Mouse (Mus musculus) E14TG2a.4 (cell line): ENCODE results near the gene Sectm1b.

Experiments used
- H3K27me3 ChIP-seq: 2 replicates; pipeline ENCODE4 v1.6.1; 2014; ENCODE audit warnings: low read length, control low read depth; ENCODE audit not compliant: insufficient read depth
- H3K36me3 ChIP-seq: 2 replicates; pipeline ENCODE4 v1.6.1; 2014; ENCODE audit warnings: low read length, control low read depth; ENCODE audit not compliant: insufficient read depth
- H3K4me1 ChIP-seq: replicated peaks from 2 replicates; pipeline ENCODE4 v1.6.1; 2014; ENCODE audit warnings: low read depth, low read length, control low read depth
- H3K4me3 ChIP-seq: replicated peaks from 2 replicates; pipeline ENCODE4 v1.5.1; 2014; ENCODE audit warnings: mild to moderate bottlenecking, low read length
- H3K9me3 ChIP-seq: 2 replicates; pipeline ENCODE4 v1.6.1; 2014; ENCODE audit warnings: low read length, control low read depth
- CTCF ChIP-seq: conservative IDR thresholded peaks from 2 replicates; pipeline ENCODE4 v1.5.1; 2014; ENCODE audit warnings: low read length
- NANOG ChIP-seq: IDR thresholded peaks from 2 replicates; pipeline ENCODE4 v1.6.1; 2014; ENCODE audit warnings: borderline replicate concordance, low read length, mixed read lengths
- POU5F1 ChIP-seq: IDR thresholded peaks from 2 replicates; pipeline ENCODE4 v1.6.1; 2014; ENCODE audit warnings: low read length, borderline replicate concordance

Sectm1b gene

DNA sequence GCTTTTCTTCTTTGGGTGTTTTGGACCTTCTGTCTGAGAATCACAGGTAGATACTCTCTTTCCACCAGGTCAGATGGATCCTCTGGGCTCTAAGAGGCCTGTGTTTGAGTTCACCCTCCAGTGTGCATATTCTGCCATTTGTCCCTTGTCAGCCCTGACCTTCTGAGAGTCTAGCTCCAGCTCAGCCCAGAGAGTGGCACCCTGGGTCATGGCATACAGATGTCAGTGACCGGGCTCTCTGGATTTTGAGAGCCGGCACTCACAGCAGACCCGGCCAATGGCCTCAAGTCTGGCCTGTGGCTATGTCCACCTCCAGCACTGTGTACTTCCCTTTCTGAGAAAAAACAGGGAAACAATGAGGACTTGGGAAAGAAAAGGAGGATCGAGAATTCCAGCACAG lies 3.9 kb downstream of the Sectm1b start:
- H3K4me1 ChIP-seq, result no peaks in the 10 kb centered on the region
- H3K4me3 ChIP-seq, result no peak overlapping the region
- H3K27me3 ChIP-seq, result peaks cover 6% of the 10 kb centered on the region
- no peak for TF ChIP-seq CTCF
- H3K36me3 ChIP-seq, result no peaks in the 10 kb centered on the region
- H3K9me3 ChIP-seq, result no peaks in the 10 kb centered on the region

DNA sequence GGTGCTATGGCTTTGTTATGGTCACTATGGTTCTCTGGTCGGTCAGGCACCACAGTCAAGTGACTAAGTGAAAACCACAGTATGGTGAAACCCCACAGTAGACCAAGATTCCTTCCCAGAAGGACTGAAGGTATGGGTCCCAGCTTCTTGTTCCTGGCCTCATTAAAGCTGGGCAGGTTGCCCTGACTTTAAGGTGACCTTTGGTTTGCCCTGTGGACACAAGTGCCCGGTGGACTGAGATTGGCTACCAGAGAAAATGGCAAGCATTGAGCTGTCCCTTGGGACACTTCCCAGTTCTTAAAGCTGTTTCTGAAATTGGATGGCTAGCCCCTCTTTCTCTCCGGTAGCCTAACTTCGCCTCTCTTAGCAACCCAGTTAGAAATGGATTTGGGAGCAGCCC lies 4.4 kb downstream of the Sectm1b start:
- peaks cover 11% of the 10 kb centered on the region for H3K27me3 ChIP-seq
- no peak for TF ChIP-seq CTCF
- no peak for TF ChIP-seq POU5F1
- no peak for TF ChIP-seq NANOG
- no peaks in the 10 kb centered on the region for H3K4me1 ChIP-seq
- H3K9me3 ChIP-seq, result no peaks in the 10 kb centered on the region
- H3K4me3 ChIP-seq, result no peak overlapping the region
- H3K36me3 ChIP-seq, result no peaks in the 10 kb centered on the region

- H3K27me3 ChIP-seq, result peaks cover 11% of the 10 kb centered on the region
- H3K36me3 ChIP-seq, result no peaks in the 10 kb centered on the region
- H3K4me3 ChIP-seq, result no peak overlapping the region
- no peaks in the 10 kb centered on the region for H3K4me1 ChIP-seq
- TF ChIP-seq CTCF (no peak), POU5F1 (no peak), NANOG (no peak)
- no peaks in the 10 kb centered on the region for H3K9me3 ChIP-seq
Measured at GRCm38 (mm10) chr11:121058122-121058521, 5.2 kb downstream of the Sectm1b start.

DNA sequence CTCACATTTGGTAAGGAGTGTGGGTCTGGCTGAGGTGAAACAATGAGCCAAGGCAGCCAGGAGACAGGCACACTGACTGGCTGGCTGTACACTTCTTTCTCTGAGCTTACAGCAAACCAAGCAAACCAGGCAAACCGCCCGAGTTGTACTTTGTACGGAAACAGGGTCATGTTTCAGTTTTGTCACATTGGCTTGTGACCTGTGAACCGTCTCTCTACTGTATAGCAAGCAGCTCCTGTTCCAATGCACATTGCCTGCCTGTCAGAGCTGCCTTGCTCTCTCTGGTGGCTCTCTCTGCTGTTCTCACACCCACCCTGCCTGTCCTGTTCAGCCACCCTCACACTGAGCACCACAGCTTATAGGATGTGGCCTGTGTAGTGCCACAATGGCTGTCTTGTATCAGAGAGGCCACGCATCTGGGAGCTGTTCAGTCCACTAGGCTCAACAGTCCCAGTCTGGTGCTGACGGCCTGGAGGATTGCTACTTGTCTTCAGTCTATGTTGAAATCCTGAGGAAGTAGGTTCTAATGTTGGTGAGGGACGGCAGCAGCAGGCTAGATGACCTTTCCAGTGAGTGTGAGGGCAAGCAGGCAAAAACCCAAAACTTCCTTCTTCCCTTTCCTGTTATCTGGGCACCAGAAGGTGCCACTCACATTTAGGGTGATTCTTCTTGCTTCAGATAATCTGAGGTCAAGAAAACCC lies 6.7 kb downstream of the Sectm1b start:
- H3K27me3 ChIP-seq, result peaks cover 11% of the 10 kb centered on the region
- no peaks in the 10 kb centered on the region for H3K4me1 ChIP-seq
- no peaks in the 10 kb centered on the region for H3K36me3 ChIP-seq
- H3K9me3 ChIP-seq, result no peaks in the 10 kb centered on the region
- TF ChIP-seq CTCF, result no peak
- no peak for TF ChIP-seq POU5F1
- no peak for TF ChIP-seq NANOG
- no peak overlapping the region for H3K4me3 ChIP-seq

GRCm38 (mm10) chr11:121053536-121053935 lies 9.8 kb downstream of the Sectm1b start:
- Histone ChIP-seq H3K4me3 (no peak overlapping the region), H3K36me3 (no peaks in the 10 kb centered on the region)
- no peak for TF ChIP-seq NANOG
- no peak for TF ChIP-seq POU5F1
- TF ChIP-seq CTCF, result peak; percentile 72

GRCm38 (mm10) chr11:121052387-121052786 lies 11.0 kb downstream of the Sectm1b start:
- H3K36me3 ChIP-seq, result no peaks in the 10 kb centered on the region

More at GRCm38 (mm10) chr11:121053536-121053935, 9.8 kb downstream of the Sectm1b start:
- H3K9me3 ChIP-seq, result no peaks in the 10 kb centered on the region
- peaks cover 11% of the 10 kb centered on the region for H3K27me3 ChIP-seq
- H3K4me1 ChIP-seq, result no peaks in the 10 kb centered on the region

DNA sequence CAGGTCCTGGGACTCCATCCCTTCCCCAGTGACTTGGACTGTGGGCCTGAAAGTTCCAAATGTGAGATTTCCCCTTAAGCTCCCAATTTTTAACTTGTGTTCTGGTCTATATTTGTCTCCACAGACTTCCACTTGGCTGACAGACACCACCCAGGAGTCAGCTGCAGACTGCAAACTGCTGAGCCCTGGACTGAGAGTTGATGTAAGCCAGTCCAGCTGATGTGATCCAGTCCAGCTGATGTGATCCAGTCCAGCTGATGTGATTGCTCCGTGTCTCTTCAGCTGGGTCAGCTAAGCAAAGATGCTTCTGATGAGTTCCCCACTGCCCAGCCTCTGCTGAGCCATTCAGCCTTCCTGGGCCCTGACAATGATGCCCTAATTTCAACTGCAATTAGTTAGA lies 11.6 kb downstream of the Sectm1b start:
- H3K27me3 ChIP-seq, result peaks cover 15% of the 10 kb centered on the region
- H3K4me1 ChIP-seq, result no peaks in the 10 kb centered on the region
- TF ChIP-seq POU5F1 (no peak), CTCF (no peak), NANOG (no peak)
- no peaks in the 10 kb centered on the region for H3K36me3 ChIP-seq
- H3K4me3 ChIP-seq, result no peak overlapping the region
- no peaks in the 10 kb centered on the region for H3K9me3 ChIP-seq

More at GRCm38 (mm10) chr11:121052387-121052786, 11.0 kb downstream of the Sectm1b start:
- no peak for TF ChIP-seq POU5F1
- no peak for TF ChIP-seq CTCF
- TF ChIP-seq NANOG, result no peak
- peaks cover 11% of the 10 kb centered on the region for H3K27me3 ChIP-seq
- H3K4me1 ChIP-seq, result no peaks in the 10 kb centered on the region
- no peak overlapping the region for H3K4me3 ChIP-seq
- no peaks in the 10 kb centered on the region for H3K9me3 ChIP-seq

DNA sequence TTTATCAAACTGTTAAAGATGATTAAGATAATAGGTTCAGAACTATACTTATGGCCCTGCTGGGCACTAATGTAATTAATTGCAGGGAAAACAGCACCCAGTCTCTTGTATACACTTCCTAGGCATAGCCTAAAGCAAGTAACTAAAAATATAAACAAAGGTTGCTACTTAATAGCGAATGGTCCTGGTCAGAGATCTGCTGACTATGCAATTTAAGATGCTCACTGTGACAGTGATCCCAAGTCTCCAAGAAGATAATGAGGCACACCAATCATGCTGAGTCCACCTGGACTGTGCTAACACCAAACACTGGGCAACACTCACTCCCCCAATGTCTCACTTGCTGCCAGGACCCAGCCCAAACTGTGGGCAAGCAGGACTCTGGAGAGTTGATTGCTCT lies 13.5 kb downstream of the Sectm1b start:
- Histone ChIP-seq H3K36me3 (no peaks in the 10 kb centered on the region), H3K4me3 (no peak overlapping the region), H3K4me1 (no peaks in the 10 kb centered on the region; the same call in 1 of the 2 replicates), H3K9me3 (no peaks in the 10 kb centered on the region), H3K27me3 (peaks cover 13% of the 10 kb centered on the region)
- TF ChIP-seq NANOG, result no peak
- TF ChIP-seq CTCF, result no peak
- no peak for TF ChIP-seq POU5F1

- no peaks in the 10 kb centered on the region; the same call in 1 of the 2 replicates for H3K4me1 ChIP-seq
- no peak overlapping the region for H3K4me3 ChIP-seq
- no peaks in the 10 kb centered on the region for H3K9me3 ChIP-seq
- no peaks in the 10 kb centered on the region for H3K36me3 ChIP-seq
- TF ChIP-seq CTCF (peak; percentile 56), POU5F1 (no peak), NANOG (no peak)
- H3K27me3 ChIP-seq, result peaks cover 4% of the 10 kb centered on the region; the same call in 1 of the 2 replicates
Measured at GRCm38 (mm10) chr11:121047826-121048399, 15.5 kb downstream of the Sectm1b start.
